Comparison of ENCODE assay signal across 16 mouse cellular contexts in genomic region chr1:131726586-131726985, GRCm38 (mm10). TPM values are rescaled to one million over a fixed set of nuclear protein-coding genes. Genes with fewer than 3 reads are reported as not detected.
DNase-seq lines count a peak whose midpoint lies in the region; ATAC-seq and TF ChIP-seq lines count a peak whose summit lies in the region.
"Had no signal": no experiment of that assay in that cellular context is flagged by ENCODE, and none has a peak within 500 bp of the region (broad histone marks: within the 10 kb centered on the region; RNA-seq: fewer than 3 reads in every experiment).

No protein-coding gene starts in this region.

- ATAC-seq in liver, postnatal 0 days, result peak; percentile 23; the same call in 1 of the 2 replicates
- ATAC-seq in heart, embryonic 16.5 days (replicated peaks; ENCODE audit: extremely low read depth, insufficient read depth, low FRiP score), result peak; percentile 63
- ATAC-seq: forebrain, embryonic 15.5 days; intestine, embryonic 15.5 days had no signal

- H3K27me3 ChIP-seq in liver, postnatal 0 days (ENCODE audit: insufficient read depth, low read length), result no peaks in the 10 kb centered on the region
- H3K27me3 ChIP-seq in heart, embryonic 16.5 days (ENCODE audit: control insufficient read depth, insufficient read depth, low read length), result no peaks in the 10 kb centered on the region
- H3K27me3 ChIP-seq: forebrain, embryonic 15.5 days; intestine, embryonic 15.5 days; limb, embryonic 13.5 days had no signal

- H3K9ac ChIP-seq in liver, postnatal 0 days (replicated peaks), result no peak overlapping the region
- no peak overlapping the region for H3K9ac ChIP-seq in heart, embryonic 16.5 days (ENCODE audit: low read length)
- H3K9ac ChIP-seq: forebrain, embryonic 15.5 days; intestine, embryonic 15.5 days; limb, embryonic 13.5 days had no signal

- H3K4me3 ChIP-seq in liver, postnatal 0 days (ENCODE audit: low read depth, low read length), result no peak overlapping the region
- no peak overlapping the region for H3K4me3 ChIP-seq in heart, embryonic 16.5 days (ENCODE audit: low read length)
- H3K4me3 ChIP-seq: forebrain, embryonic 15.5 days; intestine, embryonic 15.5 days; limb, embryonic 13.5 days had no signal

- peak; percentile 18 for DNase-seq in embryo, embryonic 10 days (ENCODE audit: low spot score)
- no peak for DNase-seq in embryo, embryonic 9.5 days (ENCODE audit: extremely low spot score)
- no peak for DNase-seq in liver, postnatal 0 days
- no peak for DNase-seq in liver
- peak; percentile 37 for DNase-seq in adrenal gland, postnatal 14 days
- no peak for DNase-seq in right cerebral cortex, postnatal 10 days (ENCODE audit: low spot score in 2 of 2)
- no peak for DNase-seq in thymus, postnatal 0 days (ENCODE audit: low spot score)
- DNase-seq: cerebellum, adult 11-12 months; right cerebral cortex, postnatal 25 days; thymus, adult 18-20 months had no signal

- TF ChIP-seq EP300 in liver, postnatal 0 days (IDR thresholded peaks at IDR 0.05; ENCODE audit: low read depth), result no peak

- no peaks in the 10 kb centered on the region for H3K9me3 ChIP-seq in liver, postnatal 0 days (ENCODE audit: low read length)
- H3K9me3 ChIP-seq in heart, embryonic 16.5 days (replicated peaks; ENCODE audit: control insufficient read depth, low read length), result no peaks in the 10 kb centered on the region
- H3K9me3 ChIP-seq: forebrain, embryonic 15.5 days; intestine, embryonic 15.5 days; limb, embryonic 13.5 days had no signal

- H3K4me1 ChIP-seq in liver, postnatal 0 days (ENCODE audit: insufficient read depth), result no peaks in the 10 kb centered on the region
- peaks cover 7% of the 10 kb centered on the region for H3K4me1 ChIP-seq in heart, embryonic 16.5 days (ENCODE audit: control insufficient read depth, insufficient read depth, low read length)
- H3K4me1 ChIP-seq: forebrain, embryonic 15.5 days; intestine, embryonic 15.5 days; limb, embryonic 13.5 days had no signal

- TF ChIP-seq CTCF in liver, postnatal 0 days (IDR thresholded peaks at IDR 0.05; ENCODE audit: low read depth), result no peak

- no peak overlapping the region for H3K27ac ChIP-seq in liver, postnatal 0 days (ENCODE audit: low read depth)
- no peak overlapping the region for H3K27ac ChIP-seq in heart, embryonic 16.5 days (ENCODE audit: low read length)
- H3K27ac ChIP-seq: forebrain, embryonic 15.5 days; intestine, embryonic 15.5 days; limb, embryonic 13.5 days had no signal

- WGBS in liver, postnatal 0 days (ENCODE audit: insufficient replicate concordance), result 39% methylated on average over 6 of the region's 6 CpGs
- 22% methylated on average over 6 of the region's 6 CpGs for WGBS in heart, embryonic 16.5 days

- no peak overlapping the region for H3K4me2 ChIP-seq in liver, postnatal 0 days (ENCODE audit: low read depth, low read length)
- no peak overlapping the region for H3K4me2 ChIP-seq in heart, embryonic 16.5 days (ENCODE audit: low read depth, low read length)
- H3K4me2 ChIP-seq: forebrain, embryonic 15.5 days; intestine, embryonic 15.5 days; limb, embryonic 13.5 days had no signal

- no peaks in the 10 kb centered on the region for H3K36me3 ChIP-seq in liver, postnatal 0 days (replicated peaks; ENCODE audit: insufficient read depth, low read length)
- no peaks in the 10 kb centered on the region for H3K36me3 ChIP-seq in heart, embryonic 16.5 days (ENCODE audit: control insufficient read depth, insufficient read depth)
- H3K36me3 ChIP-seq: forebrain, embryonic 15.5 days; intestine, embryonic 15.5 days; limb, embryonic 13.5 days had no signal

RNA-seq across cellular contexts. Expression of gene Slc26a9, which starts 17.2 kb away (rescaled TPM):
- polyA plus RNA-seq in liver, postnatal 0 days (2015; fragmentation: Nextera tagmentation; extraction: Ambion mirVana), result not detected in 2 replicates
- 0.07 and 0.08 TPM in 2 replicates for total RNA-seq in adrenal gland, postnatal 14 days (2021)
- 0.07 and 0.80 TPM in 2 replicates for polyA plus RNA-seq in heart, embryonic 16.5 days (2015; fragmentation: Nextera tagmentation; extraction: Ambion mirVana)
- 0.08 and 0.14 TPM in 2 replicates for polyA plus RNA-seq in thymus, postnatal 0 days (2015; fragmentation: Nextera tagmentation; extraction: Ambion mirVana)
- total RNA-seq: gastrocnemius, adult 8-10 months; monocyte, adult 5-6 weeks had no signal
- polyA plus RNA-seq: limb, embryonic 13.5 days had no signal

RNA-seq across cellular contexts. Expression of gene Rab7b, which starts 38.1 kb away (rescaled TPM):
- polyA plus RNA-seq in liver, postnatal 0 days (2015; fragmentation: Nextera tagmentation; extraction: Ambion mirVana), result 2.3 and 2.4 TPM in 2 replicates
- 2.7 and 3.5 TPM in 2 replicates for total RNA-seq in adrenal gland, postnatal 14 days (2021)
- 2.5 and 2.7 TPM in 2 replicates for polyA plus RNA-seq in heart, embryonic 16.5 days (2015; fragmentation: Nextera tagmentation; extraction: Ambion mirVana)
- 3.8 and 4.2 TPM in 2 replicates for polyA plus RNA-seq in thymus, postnatal 0 days (2015; fragmentation: Nextera tagmentation; extraction: Ambion mirVana)

Comparison
In these comparisons a context has a peak if more than half of its experiments do, and no peak if none do; other contexts are left out.
1. DNase-seq: peak in embryo, embryonic 10 days (single experiment) and adrenal gland, postnatal 14 days (single experiment); none in embryo, embryonic 9.5 days (single experiment), liver, postnatal 0 days (single experiment), liver (single experiment), right cerebral cortex, postnatal 10 days (0 of 2) and thymus, postnatal 0 days (single experiment).